29 mouse cellular contexts compared by ENCODE assay signal in the genomic region with DNA sequence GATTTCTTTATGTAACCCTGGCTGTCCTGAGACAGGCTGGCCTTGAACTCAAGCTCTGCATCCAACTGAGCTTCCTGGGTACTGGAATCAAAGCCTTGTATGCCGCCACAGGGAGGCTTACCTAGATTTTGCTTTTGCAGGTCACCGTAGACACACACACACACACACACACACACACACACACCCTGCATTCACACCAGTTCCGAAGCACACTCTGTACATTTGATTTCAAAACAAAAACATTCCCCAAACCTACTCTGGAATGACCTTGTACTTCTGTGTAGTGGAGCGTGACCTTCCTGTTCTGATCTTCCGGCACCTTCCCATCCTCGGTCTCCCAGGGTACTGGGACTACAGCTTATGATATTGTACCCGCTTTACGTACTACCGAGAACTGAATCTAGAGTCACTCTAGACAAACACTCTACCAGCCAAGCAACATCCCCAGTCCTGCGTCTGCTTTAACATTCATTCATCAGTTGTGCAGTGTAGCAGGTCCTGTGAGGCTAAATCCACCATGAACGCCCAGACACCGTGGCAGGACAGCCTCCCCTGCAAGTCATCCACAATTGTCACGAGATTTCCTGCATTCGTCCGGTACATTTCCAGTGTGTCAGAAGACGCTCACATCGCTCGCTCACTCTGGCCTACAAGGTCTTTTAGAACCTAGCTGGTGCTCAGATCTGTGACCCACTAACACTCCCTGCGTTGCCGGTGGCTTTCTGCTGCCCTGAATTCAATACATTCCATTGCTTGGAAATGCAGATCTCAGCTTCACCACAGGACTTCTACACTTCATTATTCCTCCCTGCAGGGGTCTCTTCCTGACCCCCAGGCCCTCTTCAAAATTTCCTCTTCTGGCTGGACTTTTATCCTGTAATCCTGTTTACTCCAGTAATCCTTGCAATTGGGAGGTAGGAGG. TPM values are rescaled to one million over a fixed set of nuclear protein-coding genes. Genes with fewer than 3 reads are reported as not detected.
DNase-seq lines count a peak whose midpoint lies in the region; ATAC-seq and TF ChIP-seq lines count a peak whose summit lies in the region.
"Had no signal": no experiment of that assay in that cellular context is flagged by ENCODE, and none has a peak within 500 bp of the region (broad histone marks: within the 10 kb centered on the region; RNA-seq: fewer than 3 reads in every experiment).

No protein-coding gene starts in this region.

- no peak for TF ChIP-seq POLR2A in olfactory bulb, adult 2 months (IDR thresholded peaks at IDR 0.05; ENCODE audit: insufficient read depth, low read depth, low read length)

- DNase-seq in cerebellum, postnatal 25 days: peak; percentile 13 to 16
- no peak for DNase-seq in cerebellum, adult 8-10 months
- peak; percentile 73 for DNase-seq in Muller cell, postnatal 12 days (ENCODE audit: inconsistent ontology term)
- DNase-seq: B cell, adult 2 months; cerebellum, postnatal 10 days; forebrain, postnatal 0 days; gastrocnemius, postnatal 14 days; heart, adult 18-20 months; heart, postnatal 14 days; kidney, adult 18-20 months; layer of hippocampus, adult 9-11 months; liver, embryonic 13.5 days; lung, adult 2 months; lung, postnatal 14 days; midbrain, embryonic 14.5 days; right cerebral cortex, postnatal 14 days; thymus, adult 2 months had no signal

- H3K4me3 ChIP-seq in midbrain, embryonic 13.5 days (replicated peaks): no peak overlapping the region
- H3K4me3 ChIP-seq in midbrain, embryonic 15.5 days: no peak overlapping the region
- no peak overlapping the region for H3K4me3 ChIP-seq in olfactory bulb, adult 2 months (ENCODE audit: insufficient read depth, low read depth, low read length)
- H3K4me3 ChIP-seq: heart, embryonic 13.5 days; hindbrain, embryonic 12.5 days; left cerebral cortex, adult 2 months; liver, embryonic 13.5 days; myocyte had no signal

- H3K27me3 ChIP-seq in midbrain, embryonic 13.5 days: 0 out of 2 replicates have a peak, but pooled peaks cover 3% of the 10 kb centered on the region
- H3K27me3 ChIP-seq in midbrain, embryonic 15.5 days (replicated peaks): no peaks in the 10 kb centered on the region
- H3K27me3 ChIP-seq: heart, embryonic 13.5 days; hindbrain, embryonic 12.5 days; liver, embryonic 13.5 days; Patski had no signal

- 24% methylated on average over 20 of the region's 20 CpGs for WGBS in midbrain, embryonic 13.5 days
- WGBS in midbrain, embryonic 15.5 days: 25% methylated on average over 20 of the region's 20 CpGs
- WGBS in olfactory bulb, adult 2 months: 49% methylated on average over 20 of the region's 20 CpGs

- ATAC-seq in midbrain, embryonic 13.5 days: peak; percentile 17; the same call in 1 of the 2 replicates
- ATAC-seq in midbrain, embryonic 15.5 days (replicated peaks): no peak
- no peak for ATAC-seq in megakaryocyte-erythroid progenitor cell, adult 5-6 weeks (replicated peaks; ENCODE audit: low FRiP score, low TSS enrichment, poor library complexity, severe bottlenecking)
- ATAC-seq: forebrain, postnatal 0 days; inflammation-experienced regulatory T-cells, adult 6 months; Patski had no signal

- no peak overlapping the region for H3K4me2 ChIP-seq in midbrain, embryonic 13.5 days (replicated peaks)
- H3K4me2 ChIP-seq in midbrain, embryonic 15.5 days: no peak overlapping the region
- H3K4me2 ChIP-seq: heart, embryonic 13.5 days; hindbrain, embryonic 12.5 days; liver, embryonic 13.5 days had no signal

- H3K9me3 ChIP-seq in midbrain, embryonic 13.5 days: no peaks in the 10 kb centered on the region
- no peaks in the 10 kb centered on the region for H3K9me3 ChIP-seq in midbrain, embryonic 15.5 days
- H3K9me3 ChIP-seq: heart, embryonic 13.5 days; hindbrain, embryonic 12.5 days; liver, embryonic 13.5 days had no signal

- H3K9ac ChIP-seq in midbrain, embryonic 13.5 days (replicated peaks): no peak overlapping the region
- no peak overlapping the region for H3K9ac ChIP-seq in midbrain, embryonic 15.5 days
- H3K9ac ChIP-seq: forebrain, postnatal 0 days; heart, embryonic 13.5 days; hindbrain, embryonic 12.5 days; liver, embryonic 13.5 days had no signal

- TF ChIP-seq CTCF in olfactory bulb, adult 2 months (IDR thresholded peaks at IDR 0.05; ENCODE audit: insufficient read depth, low read depth, low read length): no peak

- peaks cover 88% of the 10 kb centered on the region for H3K36me3 ChIP-seq in midbrain, embryonic 13.5 days
- H3K36me3 ChIP-seq in midbrain, embryonic 15.5 days (replicated peaks): peaks cover 20% of the 10 kb centered on the region
- H3K36me3 ChIP-seq: liver, embryonic 13.5 days had no signal

- peaks cover 7% of the 10 kb centered on the region for H3K4me1 ChIP-seq in midbrain, embryonic 13.5 days (replicated peaks)
- no peaks in the 10 kb centered on the region for H3K4me1 ChIP-seq in midbrain, embryonic 15.5 days
- H3K4me1 ChIP-seq in olfactory bulb, adult 2 months (ENCODE audit: control insufficient read depth, insufficient read depth, low read length): no peaks in the 10 kb centered on the region
- H3K4me1 ChIP-seq: heart, embryonic 13.5 days; hindbrain, embryonic 12.5 days; liver, embryonic 13.5 days had no signal

- H3K27ac ChIP-seq in midbrain, embryonic 13.5 days: no peak overlapping the region
- no peak overlapping the region for H3K27ac ChIP-seq in midbrain, embryonic 15.5 days
- H3K27ac ChIP-seq in olfactory bulb, adult 2 months (ENCODE audit: insufficient read depth, low read depth, low read length): peak overlapping the region; percentile 17; the same call in 1 of the 2 replicates
- H3K27ac ChIP-seq: heart, embryonic 13.5 days; hindbrain, embryonic 12.5 days; left cerebral cortex, adult 2 months; liver, embryonic 13.5 days; stomach, postnatal 0 days had no signal

RNA-seq across cellular contexts. Expression of gene Cacng7, which starts 14.9 kb away (rescaled TPM):
- 4.3 and 5.2 TPM in 2 replicates for polyA plus RNA-seq in midbrain, embryonic 13.5 days (2015; fragmentation: Nextera tagmentation; extraction: Ambion mirVana)
- polyA plus RNA-seq in midbrain, embryonic 15.5 days (2015; fragmentation: Nextera tagmentation; extraction: Ambion mirVana): 4.0 TPM in 2 replicates
- polyA plus RNA-seq in olfactory bulb, adult 2 months (2012; ENCODE audit: insufficient read depth, insufficient read length, low replicate concordance, missing spikeins): not detected in 2 replicates
- not detected in 2 replicates for total RNA-seq in megakaryocyte-erythroid progenitor cell, adult 5-6 weeks (2014; fragmentation: Nextera tagmentation)
- total RNA-seq in megakaryocyte-erythroid progenitor cell, adult 5-6 weeks (2017): not detected in 2 replicates
- total RNA-seq: megakaryocyte progenitor cell, adult 5-6 weeks had no signal
- polyA plus RNA-seq: inflammation-experienced regulatory T-cells, adult 6 months; liver, embryonic 13.5 days had no signal

RNA-seq across cellular contexts. Expression of gene Cacng8, which starts 42.9 kb away (rescaled TPM):
- 12.9 and 13.9 TPM in 2 replicates for polyA plus RNA-seq in midbrain, embryonic 13.5 days (2015; fragmentation: Nextera tagmentation; extraction: Ambion mirVana)
- 18.3 and 19.0 TPM in 2 replicates for polyA plus RNA-seq in midbrain, embryonic 15.5 days (2015; fragmentation: Nextera tagmentation; extraction: Ambion mirVana)
- polyA plus RNA-seq in olfactory bulb, adult 2 months (2012; ENCODE audit: insufficient read depth, insufficient read length, low replicate concordance, missing spikeins): not detected in 2 replicates
- total RNA-seq in megakaryocyte-erythroid progenitor cell, adult 5-6 weeks (2014; fragmentation: Nextera tagmentation): not detected in 2 replicates
- not detected in 2 replicates for total RNA-seq in megakaryocyte-erythroid progenitor cell, adult 5-6 weeks (2017)
- total RNA-seq: gastrocnemius, postnatal 14 days; heart, adult 18-20 months; heart, postnatal 14 days; megakaryocyte progenitor cell, adult 5-6 weeks had no signal
- polyA plus RNA-seq: inflammation-experienced regulatory T-cells, adult 6 months; lung, adult 2 months had no signal

RNA-seq across cellular contexts. Expression of gene Prkcg, which starts 58.6 kb away (rescaled TPM):
- polyA plus RNA-seq in midbrain, embryonic 13.5 days (2015; fragmentation: Nextera tagmentation; extraction: Ambion mirVana): 0.66 and 1.7 TPM in 2 replicates
- polyA plus RNA-seq in midbrain, embryonic 15.5 days (2015; fragmentation: Nextera tagmentation; extraction: Ambion mirVana): 2.3 and 2.4 TPM in 2 replicates
- polyA plus RNA-seq in olfactory bulb, adult 2 months (2012; ENCODE audit: insufficient read depth, insufficient read length, low replicate concordance, missing spikeins): not detected in 2 replicates
- total RNA-seq in megakaryocyte-erythroid progenitor cell, adult 5-6 weeks (2014; fragmentation: Nextera tagmentation): not detected in 2 replicates
- total RNA-seq in megakaryocyte-erythroid progenitor cell, adult 5-6 weeks (2017): not detected in 2 replicates

RNA-seq across cellular contexts. Expression of gene Myadm, which starts 58.7 kb away (rescaled TPM):
- polyA plus RNA-seq in midbrain, embryonic 13.5 days (2015; fragmentation: Nextera tagmentation; extraction: Ambion mirVana): 21.8 and 23.8 TPM in 2 replicates
- polyA plus RNA-seq in midbrain, embryonic 15.5 days (2015; fragmentation: Nextera tagmentation; extraction: Ambion mirVana): 33.3 and 34.5 TPM in 2 replicates
- not detected in 2 replicates for polyA plus RNA-seq in olfactory bulb, adult 2 months (2012; ENCODE audit: insufficient read depth, insufficient read length, low replicate concordance, missing spikeins)
- 1.2 TPM in 1 of 2 replicates, not detected in the other for total RNA-seq in megakaryocyte-erythroid progenitor cell, adult 5-6 weeks (2014; fragmentation: Nextera tagmentation)
- 0.61 and 2.4 TPM in 2 replicates for total RNA-seq in megakaryocyte-erythroid progenitor cell, adult 5-6 weeks (2017)

Comparison
In these comparisons a context has a peak if more than half of its experiments do, and no peak if none do; other contexts are left out.
1. RNA of gene Cacng8, which starts 42.9 kb away (polyA plus RNA-seq): 18.3 to 19.0 TPM in midbrain, embryonic 15.5 days and 12.9 to 13.9 TPM in midbrain, embryonic 13.5 days; not detected in olfactory bulb, adult 2 months; every median in the first group is over 10 times any median in the second.